Comparison of ENCODE assay signal across 21 mouse cellular contexts in the genomic region with DNA sequence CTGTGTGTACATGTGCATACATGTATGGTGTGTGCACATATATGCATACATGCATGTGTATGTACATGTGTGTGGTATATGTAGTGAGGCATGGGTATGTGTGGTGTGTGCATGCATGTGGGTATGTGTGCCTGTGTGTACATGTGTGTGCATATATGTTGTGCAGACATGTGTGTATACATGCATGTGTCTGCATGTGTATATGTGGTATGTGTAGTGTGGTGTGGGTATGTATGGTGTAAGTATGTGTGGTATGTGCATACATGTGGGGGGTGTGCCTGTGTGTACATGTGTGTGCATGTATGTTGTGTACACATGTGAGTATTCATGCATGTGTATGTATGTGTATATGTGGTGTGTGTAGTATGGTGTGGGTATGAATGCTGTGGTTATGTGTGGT. TPM values are rescaled to one million over a fixed set of nuclear protein-coding genes. Genes with fewer than 3 reads are reported as not detected.
DNase-seq lines count a peak whose midpoint lies in the region; ATAC-seq lines count a peak whose summit lies in the region.
"Had no signal": no experiment of that assay in that cellular context is flagged by ENCODE, and none has a peak within 500 bp of the region (broad histone marks: within the 10 kb centered on the region; RNA-seq: fewer than 3 reads in every experiment).

No protein-coding gene starts in this region.

- no peaks in the 10 kb centered on the region for H3K4me1 ChIP-seq in embryonic facial prominence, embryonic 12.5 days
- H3K4me1 ChIP-seq in embryonic facial prominence, embryonic 10.5 days, result no peaks in the 10 kb centered on the region
- peaks cover 4% of the 10 kb centered on the region; the same call in 1 of the 2 replicates for H3K4me1 ChIP-seq in megakaryocyte, embryonic 14.5 days
- H3K4me1 ChIP-seq: forebrain, embryonic 13.5 days; forebrain, embryonic 15.5 days had no signal

- no peak overlapping the region for H3K9ac ChIP-seq in embryonic facial prominence, embryonic 12.5 days
- H3K9ac ChIP-seq: forebrain, embryonic 13.5 days; forebrain, embryonic 15.5 days; forebrain, postnatal 0 days had no signal

- 0 out of 2 replicates have a peak, but pooled peaks cover 4% of the 10 kb centered on the region for H3K9me3 ChIP-seq in embryonic facial prominence, embryonic 12.5 days
- H3K9me3 ChIP-seq in embryonic facial prominence, embryonic 10.5 days, result peaks cover 12% of the 10 kb centered on the region; the same call in 1 of the 2 replicates
- H3K9me3 ChIP-seq in megakaryocyte, embryonic 14.5 days, result peaks cover 18% of the 10 kb centered on the region
- H3K9me3 ChIP-seq: forebrain, embryonic 13.5 days had no signal

- H3K36me3 ChIP-seq in embryonic facial prominence, embryonic 12.5 days, result no peaks in the 10 kb centered on the region
- H3K36me3 ChIP-seq in embryonic facial prominence, embryonic 10.5 days (replicated peaks), result peaks cover 3% of the 10 kb centered on the region; the same call in 1 of the 2 replicates
- H3K36me3 ChIP-seq in megakaryocyte, embryonic 14.5 days (replicated peaks; ENCODE audit: low read length), result no peaks in the 10 kb centered on the region

- no peak overlapping the region for H3K4me3 ChIP-seq in embryonic facial prominence, embryonic 12.5 days
- H3K4me3 ChIP-seq in embryonic facial prominence, embryonic 10.5 days, result no peak overlapping the region
- H3K4me3 ChIP-seq in megakaryocyte, embryonic 14.5 days (replicated peaks), result peak overlapping the region; percentile 74
- H3K4me3 ChIP-seq: forebrain, embryonic 13.5 days; forebrain, embryonic 15.5 days had no signal

- no peak overlapping the region for H3K27ac ChIP-seq in embryonic facial prominence, embryonic 12.5 days
- H3K27ac ChIP-seq in embryonic facial prominence, embryonic 10.5 days (replicated peaks), result no peak overlapping the region
- H3K27ac ChIP-seq: forebrain, embryonic 13.5 days; forebrain, embryonic 15.5 days had no signal

- 0 out of 2 replicates have a peak, but pooled peaks have one; percentile 10 for ATAC-seq in embryonic facial prominence, embryonic 12.5 days (ENCODE audit: insufficient number of reproducible peaks, insufficient read depth, low FRiP score, low TSS enrichment)
- ATAC-seq in megakaryocyte, adult 5-6 weeks (ENCODE audit: poor library complexity, severe bottlenecking), result no peak
- ATAC-seq: activated CD4-positive, CD25-positive, alpha-beta regulatory T cell, adult 4 months; CD4-positive, CD25-positive, alpha-beta regulatory T cell, adult 4 months; forebrain, embryonic 13.5 days; forebrain, embryonic 15.5 days; forebrain, postnatal 0 days; Patski had no signal

- DNase-seq in embryonic facial prominence, embryonic 10.5 days (ENCODE audit: low spot score), result no peak
- DNase-seq in lung, adult 18-20 months, result no peak
- DNase-seq: adrenal gland, adult 8-10 months; adrenal gland, postnatal 14 days; adrenal gland, postnatal 36 days; B cell, adult 2 months; cerebellum, adult 11-12 months; cerebellum, adult 2 months; cerebellum, adult 9-10 months; cerebellum, postnatal 10 days; cerebellum, postnatal 25 days; forebrain, postnatal 0 days had no signal

- no peak overlapping the region for H3K4me2 ChIP-seq in embryonic facial prominence, embryonic 12.5 days (replicated peaks)
- H3K4me2 ChIP-seq: forebrain, embryonic 13.5 days; forebrain, embryonic 15.5 days had no signal

- no peaks in the 10 kb centered on the region for H3K27me3 ChIP-seq in embryonic facial prominence, embryonic 12.5 days
- no peaks in the 10 kb centered on the region for H3K27me3 ChIP-seq in embryonic facial prominence, embryonic 10.5 days (replicated peaks; ENCODE audit: low read depth, poor library complexity, severe bottlenecking)
- H3K27me3 ChIP-seq in megakaryocyte, embryonic 14.5 days (replicated peaks), result peaks cover 2% of the 10 kb centered on the region
- H3K27me3 ChIP-seq: CH12.LX; forebrain, embryonic 15.5 days; Patski had no signal

RNA-seq across cellular contexts. Expression of gene Shtn1, which starts 54.3 kb away (rescaled TPM):
- polyA plus RNA-seq in embryonic facial prominence, embryonic 12.5 days (2016; fragmentation: Nextera tagmentation; extraction: Ambion mirVana), result 4.6 and 4.7 TPM in 2 replicates
- polyA plus RNA-seq in embryonic facial prominence, embryonic 10.5 days (2016; fragmentation: Nextera tagmentation; extraction: Ambion mirVana), result 2.6 and 3.0 TPM in 2 replicates
- polyA plus RNA-seq in megakaryocyte, embryonic 14.5 days (2012; ENCODE audit: insufficient read depth, low replicate concordance), result 0.10 and 0.41 TPM in 2 replicates
- total RNA-seq in megakaryocyte, adult 5-6 weeks (2015), result 5.9 and 6.4 TPM in 2 replicates
- 6.9 and 8.1 TPM in 2 replicates for total RNA-seq in megakaryocyte, adult 5-6 weeks (2017)
